Mouse (Mus musculus): ENCODE results near the gene Srpk2. TPM values are rescaled to one million over a fixed set of nuclear protein-coding genes. Genes with fewer than 3 reads are reported as not detected.

Srpk2 gene
- polyA plus RNA-seq, 1 experiment from 2014 or later, result 96.6 TPM

GRCm38 (mm10) chr5:23627221-23627620, 57.2 kb downstream of the Srpk2 start:
- no peak for ATAC-seq
- H3K4me1 ChIP-seq (replicated peaks), result no peaks in the 10 kb centered on the region
- no peak overlapping the region for H3K4me2 ChIP-seq (replicated peaks)
- H3K9ac ChIP-seq (replicated peaks), result no peak overlapping the region
- H3K9me3 ChIP-seq, result no peaks in the 10 kb centered on the region
- 91% methylated on average over 5 of the region's 5 CpGs for WGBS
- no peaks in the 10 kb centered on the region for H3K27me3 ChIP-seq
- H3K36me3 ChIP-seq, result no peaks in the 10 kb centered on the region
- H3K27ac ChIP-seq, result no peak overlapping the region
- no peak overlapping the region for H3K4me3 ChIP-seq (replicated peaks)

GRCm38 (mm10) chr5:23626173-23626572, 58.2 kb downstream of the Srpk2 start:
- Histone ChIP-seq H3K9me3 (no peaks in the 10 kb centered on the region), H3K27ac (no peak overlapping the region), H3K9ac (replicated peaks) (no peak overlapping the region), H3K27me3 (no peaks in the 10 kb centered on the region), H3K4me1 (replicated peaks) (no peaks in the 10 kb centered on the region), H3K36me3 (no peaks in the 10 kb centered on the region), H3K4me3 (replicated peaks) (no peak overlapping the region), H3K4me2 (replicated peaks) (no peak overlapping the region)
- WGBS, result 62% methylated on average over 2 of the region's 2 CpGs
- ATAC-seq, result no peak

GRCm38 (mm10) chr5:23620621-23621020, 63.8 kb downstream of the Srpk2 start:
- Histone ChIP-seq H3K4me2 (replicated peaks) (no peak overlapping the region), H3K9me3 (no peaks in the 10 kb centered on the region), H3K27ac (no peak overlapping the region), H3K36me3 (no peaks in the 10 kb centered on the region), H3K4me3 (replicated peaks) (no peak overlapping the region), H3K27me3 (no peaks in the 10 kb centered on the region), H3K9ac (replicated peaks) (no peak overlapping the region), H3K4me1 (replicated peaks) (peaks cover 4% of the 10 kb centered on the region)
- 77% methylated on average over 8 of the region's 8 CpGs for WGBS
- ATAC-seq, result no peak

GRCm38 (mm10) chr5:23618656-23619055, 65.8 kb downstream of the Srpk2 start:
- no peak overlapping the region for H3K4me3 ChIP-seq (replicated peaks)
- no peaks in the 10 kb centered on the region for H3K9me3 ChIP-seq
- WGBS, result 93% methylated on average over 7 of the region's 7 CpGs
- H3K36me3 ChIP-seq, result no peaks in the 10 kb centered on the region
- H3K4me2 ChIP-seq (replicated peaks), result no peak overlapping the region
- ATAC-seq, result no peak
- no peak overlapping the region for H3K27ac ChIP-seq
- no peak overlapping the region for H3K9ac ChIP-seq (replicated peaks)
- H3K4me1 ChIP-seq (replicated peaks), result peaks cover 18% of the 10 kb centered on the region
- H3K27me3 ChIP-seq, result no peaks in the 10 kb centered on the region

- 37% methylated on average over 5 of the region's 5 CpGs for WGBS
- peaks cover 18% of the 10 kb centered on the region for H3K4me1 ChIP-seq (replicated peaks)
- H3K36me3 ChIP-seq, result no peaks in the 10 kb centered on the region
- H3K27ac ChIP-seq, result peak overlapping the region; percentile 82
- H3K4me3 ChIP-seq (replicated peaks), result peak overlapping the region; percentile 55
- no peaks in the 10 kb centered on the region for H3K27me3 ChIP-seq
- peak overlapping the region; percentile 52 for H3K9ac ChIP-seq (replicated peaks)
- no peak; the same call in 1 of the 2 replicates for ATAC-seq
- no peaks in the 10 kb centered on the region for H3K9me3 ChIP-seq
- peak overlapping the region; percentile 62 for H3K4me2 ChIP-seq (replicated peaks)
These were observed 67.4 kb downstream of the Srpk2 start for GRCm38 (mm10) chr5:23617104-23617415.

- Histone ChIP-seq H3K36me3 (no peaks in the 10 kb centered on the region), H3K27ac (peak overlapping the region; percentile 88), H3K4me2 (replicated peaks) (peak overlapping the region; percentile 62), H3K9me3 (no peaks in the 10 kb centered on the region), H3K4me1 (replicated peaks) (peaks cover 19% of the 10 kb centered on the region), H3K9ac (replicated peaks) (peak overlapping the region; percentile 70), H3K4me3 (replicated peaks) (peak overlapping the region; percentile 55), H3K27me3 (no peaks in the 10 kb centered on the region)
- ATAC-seq, result peak; percentile 91
- WGBS, result 6% methylated on average over 11 of the region's 11 CpGs
These were observed 67.9 kb downstream of the Srpk2 start for GRCm38 (mm10) chr5:23616270-23617103.

GRCm38 (mm10) chr5:23615586-23616269, 68.7 kb downstream of the Srpk2 start:
- Histone ChIP-seq H3K27me3 (no peaks in the 10 kb centered on the region), H3K9ac (replicated peaks) (peak overlapping the region; percentile 70), H3K4me1 (replicated peaks) (peaks cover 22% of the 10 kb centered on the region), H3K4me3 (replicated peaks) (peak overlapping the region; percentile 55), H3K9me3 (no peaks in the 10 kb centered on the region), H3K4me2 (replicated peaks) (peak overlapping the region; percentile 62), H3K36me3 (no peaks in the 10 kb centered on the region), H3K27ac (peak overlapping the region; percentile 88)
- WGBS, result 33% methylated on average over 5 of the region's 5 CpGs
- ATAC-seq, result peak; percentile 77; the same call in 1 of the 2 replicates

GRCm38 (mm10) chr5:23612856-23613255, 71.6 kb downstream of the Srpk2 start:
- Histone ChIP-seq H3K4me2 (replicated peaks) (no peak overlapping the region), H3K27me3 (no peaks in the 10 kb centered on the region), H3K9ac (replicated peaks) (no peak overlapping the region), H3K4me1 (replicated peaks) (peaks cover 28% of the 10 kb centered on the region), H3K9me3 (no peaks in the 10 kb centered on the region), H3K36me3 (no peaks in the 10 kb centered on the region), H3K27ac (no peak overlapping the region), H3K4me3 (replicated peaks) (no peak overlapping the region)
- ATAC-seq, result no peak
- WGBS, result 91% methylated on average over 3 of the region's 3 CpGs

GRCm38 (mm10) chr5:23604036-23604705, 80.2 kb downstream of the Srpk2 start:
- 85% methylated on average over 7 of the region's 7 CpGs for WGBS

GRCm38 (mm10) chr5:23599750-23600537, 84.5 kb downstream of the Srpk2 start:
- WGBS, result 77% methylated on average over 5 of the region's 5 CpGs
- Histone ChIP-seq H3K27ac (peak overlapping the region; percentile 35), H3K36me3 (no peaks in the 10 kb centered on the region), H3K27me3 (no peaks in the 10 kb centered on the region), H3K9me3 (no peaks in the 10 kb centered on the region), H3K4me2 (replicated peaks) (no peak overlapping the region), H3K4me1 (replicated peaks) (peaks cover 17% of the 10 kb centered on the region), H3K4me3 (replicated peaks) (no peak overlapping the region), H3K9ac (replicated peaks) (no peak overlapping the region)
- ATAC-seq, result peak; percentile 73

More at GRCm38 (mm10) chr5:23604036-23604705, 80.2 kb downstream of the Srpk2 start:
- Histone ChIP-seq H3K27me3 (no peaks in the 10 kb centered on the region), H3K9ac (replicated peaks) (no peak overlapping the region), H3K9me3 (no peaks in the 10 kb centered on the region), H3K4me3 (replicated peaks) (no peak overlapping the region), H3K27ac (no peak overlapping the region), H3K4me2 (replicated peaks) (no peak overlapping the region), H3K4me1 (replicated peaks) (peaks cover 10% of the 10 kb centered on the region), H3K36me3 (no peaks in the 10 kb centered on the region)
- no peak for ATAC-seq

- H3K9ac ChIP-seq (replicated peaks), result no peak overlapping the region
- no peaks in the 10 kb centered on the region for H3K27me3 ChIP-seq
- no peak overlapping the region for H3K4me3 ChIP-seq (replicated peaks)
- WGBS, result 81% methylated on average over 3 of the region's 3 CpGs
- no peaks in the 10 kb centered on the region for H3K36me3 ChIP-seq
- no peaks in the 10 kb centered on the region for H3K9me3 ChIP-seq
- H3K4me1 ChIP-seq (replicated peaks), result peaks cover 17% of the 10 kb centered on the region
- ATAC-seq, result no peak
- no peak overlapping the region for H3K27ac ChIP-seq
- no peak overlapping the region for H3K4me2 ChIP-seq (replicated peaks)
These were observed 85.2 kb downstream of the Srpk2 start for GRCm38 (mm10) chr5:23599171-23599570.

Measured in midbrain, embryonic 13.5 days (tissue).